Mouse (Mus musculus): Measurements from ENCODE around the gene Cfap97d1. TPM values are rescaled to one million over a fixed set of nuclear protein-coding genes. Genes with fewer than 3 reads are reported as not detected.

Gene Cfap97d1
- polyA plus RNA-seq, 1 experiment, result not detected

GRCm38 (mm10) chr11:101992411-101992810, 8.3 kb downstream of the Cfap97d1 start:
- Histone ChIP-seq H3K27ac (ENCODE audit: insufficient read depth, low read depth, low read length) (no peak overlapping the region), H3K4me1 (ENCODE audit: control insufficient read depth, insufficient read depth, insufficient read length, low read length) (no peaks in the 10 kb centered on the region), H3K36me3 (ENCODE audit: control insufficient read depth, insufficient read depth, low read length) (no peaks in the 10 kb centered on the region), H3K4me3 (ENCODE audit: low read depth, low read length) (no peak overlapping the region), H3K27me3 (ENCODE audit: control insufficient read depth, insufficient read depth, low read length) (no peaks in the 10 kb centered on the region)
- 87% methylated on average over 7 of the region's 7 CpGs for WGBS
- no peak for TF ChIP-seq CTCF (IDR thresholded peaks at IDR 0.05; ENCODE audit: extremely low read depth, insufficient read length, insufficient replicate concordance, low read depth, low read length)
- TF ChIP-seq POLR2A (IDR thresholded peaks at IDR 0.05; ENCODE audit: low read depth, low read length), result no peak

- Histone ChIP-seq H3K4me1 (ENCODE audit: control insufficient read depth, insufficient read depth, insufficient read length, low read length) (no peaks in the 10 kb centered on the region), H3K36me3 (ENCODE audit: control insufficient read depth, insufficient read depth, low read length) (no peaks in the 10 kb centered on the region), H3K4me3 (ENCODE audit: low read depth, low read length) (no peak overlapping the region), H3K27ac (ENCODE audit: insufficient read depth, low read depth, low read length) (no peak overlapping the region), H3K27me3 (ENCODE audit: control insufficient read depth, insufficient read depth, low read length) (no peaks in the 10 kb centered on the region)
- WGBS, result 57% methylated on average over 8 of the region's 8 CpGs
- TF ChIP-seq CTCF (IDR thresholded peaks at IDR 0.05; ENCODE audit: extremely low read depth, insufficient read length, insufficient replicate concordance, low read depth, low read length), result no peak
These were observed 10.0 kb downstream of the Cfap97d1 start for GRCm38 (mm10) chr11:101994100-101994499.

- WGBS, result 91% methylated on average over 7 of the region's 7 CpGs
- Histone ChIP-seq H3K27me3 (ENCODE audit: control insufficient read depth, insufficient read depth, low read length) (no peaks in the 10 kb centered on the region), H3K36me3 (ENCODE audit: control insufficient read depth, insufficient read depth, low read length) (no peaks in the 10 kb centered on the region), H3K4me1 (ENCODE audit: control insufficient read depth, insufficient read depth, insufficient read length, low read length) (no peaks in the 10 kb centered on the region), H3K27ac (ENCODE audit: insufficient read depth, low read depth, low read length) (no peak overlapping the region), H3K4me3 (ENCODE audit: low read depth, low read length) (no peak overlapping the region)
- TF ChIP-seq POLR2A (IDR thresholded peaks at IDR 0.05; ENCODE audit: low read depth, low read length) (no peak), CTCF (IDR thresholded peaks at IDR 0.05; ENCODE audit: extremely low read depth, insufficient read length, insufficient replicate concordance, low read depth, low read length) (no peak)
These were observed 11.9 kb downstream of the Cfap97d1 start for GRCm38 (mm10) chr11:101995938-101996337.

- no peaks in the 10 kb centered on the region for H3K4me1 ChIP-seq (ENCODE audit: control insufficient read depth, insufficient read depth, insufficient read length, low read length)
- H3K36me3 ChIP-seq (ENCODE audit: control insufficient read depth, insufficient read depth, low read length), result no peaks in the 10 kb centered on the region
- no peak overlapping the region for H3K4me3 ChIP-seq (ENCODE audit: low read depth, low read length)
- TF ChIP-seq CTCF (IDR thresholded peaks at IDR 0.05; ENCODE audit: extremely low read depth, insufficient read length, insufficient replicate concordance, low read depth, low read length), result no peak
- no peak overlapping the region for H3K27ac ChIP-seq (ENCODE audit: insufficient read depth, low read depth, low read length)
- H3K27me3 ChIP-seq (ENCODE audit: control insufficient read depth, insufficient read depth, low read length), result no peaks in the 10 kb centered on the region
- WGBS, result 34% methylated on average over 5 of the region's 5 CpGs
These were observed 14.2 kb downstream of the Cfap97d1 start for GRCm38 (mm10) chr11:101998258-101998657.

GRCm38 (mm10) chr11:101999466-101999865, 15.4 kb downstream of the Cfap97d1 start:
- H3K27ac ChIP-seq (ENCODE audit: insufficient read depth, low read depth, low read length), result no peak overlapping the region
- WGBS, result 59% methylated on average over 4 of the region's 4 CpGs
- H3K36me3 ChIP-seq (ENCODE audit: control insufficient read depth, insufficient read depth, low read length), result no peaks in the 10 kb centered on the region
- H3K4me3 ChIP-seq (ENCODE audit: low read depth, low read length), result no peak overlapping the region
- no peaks in the 10 kb centered on the region for H3K4me1 ChIP-seq (ENCODE audit: control insufficient read depth, insufficient read depth, insufficient read length, low read length)
- H3K27me3 ChIP-seq (ENCODE audit: control insufficient read depth, insufficient read depth, low read length), result no peaks in the 10 kb centered on the region
- TF ChIP-seq POLR2A (IDR thresholded peaks at IDR 0.05; ENCODE audit: low read depth, low read length), result no peak
- TF ChIP-seq CTCF (IDR thresholded peaks at IDR 0.05; ENCODE audit: extremely low read depth, insufficient read length, insufficient replicate concordance, low read depth, low read length), result no peak

- WGBS, result 94% methylated on average over 8 of the region's 8 CpGs
- H3K4me1 ChIP-seq (ENCODE audit: control insufficient read depth, insufficient read depth, insufficient read length, low read length), result peaks cover 12% of the 10 kb centered on the region; the same call in 1 of the 2 replicates
- no peaks in the 10 kb centered on the region for H3K36me3 ChIP-seq (ENCODE audit: control insufficient read depth, insufficient read depth, low read length)
- H3K4me3 ChIP-seq (ENCODE audit: low read depth, low read length), result no peak overlapping the region
- no peak overlapping the region for H3K27ac ChIP-seq (ENCODE audit: insufficient read depth, low read depth, low read length)
- TF ChIP-seq POLR2A (IDR thresholded peaks at IDR 0.05; ENCODE audit: low read depth, low read length) (no peak), CTCF (IDR thresholded peaks at IDR 0.05; ENCODE audit: extremely low read depth, insufficient read length, insufficient replicate concordance, low read depth, low read length) (peak; percentile 35; the same call in 1 of the 2 replicates)
- H3K27me3 ChIP-seq (ENCODE audit: control insufficient read depth, insufficient read depth, low read length), result no peaks in the 10 kb centered on the region
These were observed 20.2 kb downstream of the Cfap97d1 start for GRCm38 (mm10) chr11:102004251-102004650.

- WGBS, result 45% methylated on average over 9 of the region's 9 CpGs
- no peak for TF ChIP-seq POLR2A (IDR thresholded peaks at IDR 0.05; ENCODE audit: low read depth, low read length)
- TF ChIP-seq CTCF (IDR thresholded peaks at IDR 0.05; ENCODE audit: extremely low read depth, insufficient read length, insufficient replicate concordance, low read depth, low read length), result no peak
These were observed 22.2 kb downstream of the Cfap97d1 start for GRCm38 (mm10) chr11:102006271-102006670.

GRCm38 (mm10) chr11:102006688-102007087, 22.6 kb downstream of the Cfap97d1 start:
- 84% methylated on average over 5 of the region's 5 CpGs for WGBS
- no peak overlapping the region for H3K4me3 ChIP-seq (ENCODE audit: low read depth, low read length)
- H3K27me3 ChIP-seq (ENCODE audit: control insufficient read depth, insufficient read depth, low read length), result no peaks in the 10 kb centered on the region
- TF ChIP-seq CTCF (IDR thresholded peaks at IDR 0.05; ENCODE audit: extremely low read depth, insufficient read length, insufficient replicate concordance, low read depth, low read length) (no peak), POLR2A (IDR thresholded peaks at IDR 0.05; ENCODE audit: low read depth, low read length) (no peak)
- no peak overlapping the region for H3K27ac ChIP-seq (ENCODE audit: insufficient read depth, low read depth, low read length)
- H3K36me3 ChIP-seq (ENCODE audit: control insufficient read depth, insufficient read depth, low read length), result no peaks in the 10 kb centered on the region
- peaks cover 12% of the 10 kb centered on the region; the same call in 1 of the 2 replicates for H3K4me1 ChIP-seq (ENCODE audit: control insufficient read depth, insufficient read depth, insufficient read length, low read length)

More at GRCm38 (mm10) chr11:102006271-102006670, 22.2 kb downstream of the Cfap97d1 start:
- Histone ChIP-seq H3K27ac (ENCODE audit: insufficient read depth, low read depth, low read length) (no peak overlapping the region), H3K4me1 (ENCODE audit: control insufficient read depth, insufficient read depth, insufficient read length, low read length) (peaks cover 12% of the 10 kb centered on the region; the same call in 1 of the 2 replicates), H3K27me3 (ENCODE audit: control insufficient read depth, insufficient read depth, low read length) (no peaks in the 10 kb centered on the region), H3K36me3 (ENCODE audit: control insufficient read depth, insufficient read depth, low read length) (no peaks in the 10 kb centered on the region), H3K4me3 (ENCODE audit: low read depth, low read length) (no peak overlapping the region)

Measured in small intestine, adult 2 months (tissue).